Mouse (Mus musculus): ENCODE measurements at regions not wholly inside any gene's neighbourhood (a gene's known extent, or its start where the extent isn't known, plus 50 kb on each side); places are given as distances from the start of the nearest gene placed in this dataset.

DNA sequence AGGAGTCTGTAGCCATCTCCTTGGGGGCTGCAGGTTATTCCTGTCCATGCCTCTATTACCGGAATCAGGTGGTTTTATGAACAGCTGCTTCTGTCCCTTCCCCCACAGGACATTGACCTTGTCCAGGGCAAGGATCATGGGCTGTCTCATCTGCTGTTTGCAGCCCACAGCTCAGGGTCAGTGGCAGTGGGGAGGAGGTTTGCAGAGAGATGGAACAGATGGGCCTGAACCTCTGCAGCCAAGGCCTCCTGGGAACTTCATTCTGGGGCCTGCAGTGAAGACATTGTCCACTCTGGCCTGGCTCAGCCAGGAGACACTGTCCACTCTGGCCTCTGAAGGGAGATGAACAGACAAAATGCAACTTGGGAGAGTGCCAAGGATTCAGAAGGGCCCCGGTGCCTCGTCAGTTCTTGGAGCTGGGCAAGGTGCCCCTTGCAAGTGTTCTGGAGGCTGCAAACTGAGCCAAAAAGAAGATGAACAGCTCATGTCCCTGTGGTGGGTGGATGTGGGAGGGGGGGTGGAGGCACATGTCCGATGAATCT, 109.9 kb upstream of the Sdk2 start:
- no peak overlapping the region for H3K4me2 ChIP-seq (ENCODE audit: low read depth, low read length)
- peaks cover 2% of the 10 kb centered on the region; the same call in 1 of the 2 replicates for H3K4me1 ChIP-seq (ENCODE audit: control insufficient read depth, low read depth, low read length)
- no peak for ATAC-seq (ENCODE audit: low read depth)
- no peaks in the 10 kb centered on the region for H3K9me3 ChIP-seq (replicated peaks; ENCODE audit: control insufficient read depth, low read length)
- no peak overlapping the region for H3K4me3 ChIP-seq (ENCODE audit: low read depth, low read length)
- WGBS (ENCODE audit: insufficient replicate concordance): 48% methylated on average over 4 of the region's 4 CpGs
- H3K9ac ChIP-seq (ENCODE audit: low read depth, low read length): no peak overlapping the region
- no peaks in the 10 kb centered on the region for H3K27me3 ChIP-seq (ENCODE audit: control insufficient read depth, insufficient read depth, low read depth, low read length)
- no peaks in the 10 kb centered on the region for H3K36me3 ChIP-seq (ENCODE audit: control insufficient read depth, insufficient read depth)
- H3K27ac ChIP-seq (ENCODE audit: low read length): no peak overlapping the region

DNA sequence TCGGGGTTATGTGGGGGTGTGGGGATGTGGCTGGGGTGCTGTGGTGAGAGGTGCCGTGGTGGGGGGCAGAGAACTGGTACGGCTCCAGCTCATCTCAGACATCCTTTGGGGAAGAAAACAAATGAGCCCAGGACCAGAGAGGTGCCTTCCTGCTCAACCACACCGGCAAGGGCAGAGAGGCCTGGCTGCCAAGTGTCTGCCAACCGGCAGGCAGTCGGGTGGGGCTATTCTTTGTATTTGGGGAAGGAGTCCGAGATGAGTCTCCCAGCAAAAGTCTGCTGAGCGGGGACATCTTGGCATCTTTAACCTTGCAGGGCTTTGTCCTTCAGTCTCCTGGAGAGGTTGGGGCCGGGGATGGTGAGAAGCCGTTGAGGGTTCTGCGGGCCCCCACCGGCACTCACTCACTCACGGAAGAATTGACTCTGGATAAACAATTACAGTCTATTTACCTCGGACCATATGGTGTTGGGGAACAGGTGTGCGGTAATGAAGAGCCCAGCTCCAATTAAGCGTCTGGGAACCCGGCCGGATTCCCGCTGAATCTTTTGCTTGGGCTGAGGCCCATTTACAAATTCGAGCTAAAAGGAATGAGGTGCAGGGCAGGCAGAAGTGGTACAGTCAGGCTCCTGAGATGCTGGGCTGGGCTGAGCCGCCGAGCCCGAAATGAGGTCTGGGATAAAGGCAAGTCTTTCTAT, 108.7 kb upstream of the Sdk2 start:
- WGBS (ENCODE audit: insufficient replicate concordance): 44% methylated on average over 23 of the region's 23 CpGs
- no peak for ATAC-seq (ENCODE audit: low read depth)
- Histone ChIP-seq H3K27me3 (ENCODE audit: control insufficient read depth, insufficient read depth, low read depth, low read length) (no peaks in the 10 kb centered on the region), H3K27ac (ENCODE audit: low read length) (no peak overlapping the region), H3K4me2 (ENCODE audit: low read depth, low read length) (no peak overlapping the region), H3K36me3 (ENCODE audit: control insufficient read depth, insufficient read depth) (no peaks in the 10 kb centered on the region), H3K4me3 (ENCODE audit: low read depth, low read length) (no peak overlapping the region), H3K9me3 (replicated peaks; ENCODE audit: control insufficient read depth, low read length) (no peaks in the 10 kb centered on the region), H3K9ac (ENCODE audit: low read depth, low read length) (no peak overlapping the region), H3K4me1 (ENCODE audit: control insufficient read depth, low read depth, low read length) (peaks cover 2% of the 10 kb centered on the region; the same call in 1 of the 2 replicates)

DNA sequence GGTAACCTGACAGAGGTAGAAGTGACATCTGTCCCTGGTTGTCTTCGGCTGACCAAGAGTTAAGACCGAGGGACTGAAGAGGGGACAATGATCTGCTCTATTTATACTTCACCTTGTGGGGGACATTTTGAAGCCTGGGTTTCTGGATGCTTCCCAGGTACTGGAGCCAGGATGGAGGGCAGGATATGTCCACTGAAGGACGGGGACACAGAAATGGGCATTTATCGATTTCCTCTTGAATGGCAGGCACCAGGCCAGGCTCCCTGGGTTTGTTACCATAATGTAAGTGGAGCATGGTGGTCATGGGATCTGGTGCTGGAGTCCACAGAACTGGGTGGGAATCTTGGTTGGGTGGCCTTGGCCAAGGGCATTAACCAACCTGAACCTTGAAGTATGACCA, 108.0 kb upstream of the Sdk2 start:
- Histone ChIP-seq H3K9ac (ENCODE audit: low read depth, low read length) (no peak overlapping the region), H3K27ac (ENCODE audit: low read length) (no peak overlapping the region), H3K9me3 (replicated peaks; ENCODE audit: control insufficient read depth, low read length) (no peaks in the 10 kb centered on the region), H3K4me1 (ENCODE audit: control insufficient read depth, low read depth, low read length) (peaks cover 2% of the 10 kb centered on the region; the same call in 1 of the 2 replicates), H3K27me3 (ENCODE audit: control insufficient read depth, insufficient read depth, low read depth, low read length) (no peaks in the 10 kb centered on the region), H3K4me3 (ENCODE audit: low read depth, low read length) (no peak overlapping the region), H3K36me3 (ENCODE audit: control insufficient read depth, insufficient read depth) (no peaks in the 10 kb centered on the region), H3K4me2 (ENCODE audit: low read depth, low read length) (no peak overlapping the region)
- 79% methylated on average over 4 of the region's 4 CpGs for WGBS (ENCODE audit: insufficient replicate concordance)
- ATAC-seq (ENCODE audit: low read depth): no peak

DNA sequence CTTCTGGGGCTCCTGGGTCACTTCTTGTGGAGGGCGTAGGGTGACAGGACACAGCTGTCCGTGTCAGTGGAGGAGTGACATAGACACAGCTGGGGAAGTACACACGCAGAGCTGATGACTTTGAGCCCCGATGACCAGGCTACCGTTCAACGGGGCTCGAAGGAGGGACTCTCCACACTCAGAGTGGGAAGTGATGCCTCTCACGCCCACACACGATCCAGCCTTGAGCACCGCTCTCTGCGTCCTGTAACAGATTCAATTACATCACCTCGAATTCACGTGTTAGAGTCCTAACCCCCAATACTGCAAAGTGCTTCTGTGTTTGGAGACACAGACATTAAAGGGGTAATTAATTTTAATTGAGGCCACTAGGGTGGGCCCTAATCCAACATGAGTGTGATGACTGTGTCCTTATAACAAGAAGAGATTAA, 101.4 kb upstream of the Sdk2 start:
- Histone ChIP-seq H3K36me3 (ENCODE audit: control insufficient read depth, insufficient read depth) (no peaks in the 10 kb centered on the region), H3K4me1 (ENCODE audit: control insufficient read depth, low read depth, low read length) (no peaks in the 10 kb centered on the region), H3K27me3 (ENCODE audit: control insufficient read depth, insufficient read depth, low read depth, low read length) (peaks cover 3% of the 10 kb centered on the region; the same call in 1 of the 2 replicates), H3K4me3 (ENCODE audit: low read depth, low read length) (no peak overlapping the region), H3K4me2 (ENCODE audit: low read depth, low read length) (no peak overlapping the region), H3K9ac (ENCODE audit: low read depth, low read length) (no peak overlapping the region), H3K9me3 (replicated peaks; ENCODE audit: control insufficient read depth, low read length) (no peaks in the 10 kb centered on the region), H3K27ac (ENCODE audit: low read length) (no peak overlapping the region)
- 61% methylated on average over 13 of the region's 13 CpGs for WGBS (ENCODE audit: insufficient replicate concordance)
- ATAC-seq (ENCODE audit: low read depth): no peak

DNA sequence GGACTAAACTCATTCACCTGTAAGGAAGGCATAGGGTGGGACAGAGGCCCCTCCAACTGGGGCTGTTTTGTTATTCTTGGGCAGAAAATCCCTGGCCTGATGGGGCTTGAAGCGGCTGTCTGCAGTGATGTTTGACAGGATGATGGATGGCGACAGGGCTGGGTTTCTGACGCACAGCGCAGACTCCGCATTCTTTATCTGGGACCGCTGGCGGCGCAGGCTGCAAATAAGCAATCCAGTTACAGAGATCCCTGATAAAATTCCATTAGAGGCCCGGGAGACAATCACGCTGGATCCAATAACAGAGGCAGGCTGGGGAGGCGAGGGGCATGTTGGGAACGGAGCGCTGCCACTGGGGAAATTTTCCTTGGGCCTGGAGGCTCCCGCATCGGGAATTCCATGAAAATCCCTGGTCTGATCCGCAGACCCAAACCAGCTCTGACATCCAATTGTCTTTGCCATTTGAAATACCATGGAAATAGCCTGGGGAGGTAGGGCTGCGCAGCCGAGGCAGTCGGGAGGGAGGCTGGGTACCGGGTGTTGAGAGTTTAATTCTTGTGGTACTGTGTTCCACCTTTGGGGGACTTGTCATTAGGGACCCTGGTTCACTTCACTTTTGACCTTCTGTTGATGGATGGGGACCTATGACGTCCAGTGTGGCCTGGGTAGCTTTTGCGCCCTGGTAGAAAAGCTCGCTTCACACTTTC, 99.0 kb upstream of the Sdk2 start:
- WGBS (ENCODE audit: insufficient replicate concordance): 42% methylated on average over 23 of the region's 23 CpGs
- Histone ChIP-seq H3K27me3 (ENCODE audit: control insufficient read depth, insufficient read depth, low read depth, low read length) (peaks cover 3% of the 10 kb centered on the region; the same call in 1 of the 2 replicates), H3K9me3 (replicated peaks; ENCODE audit: control insufficient read depth, low read length) (no peaks in the 10 kb centered on the region), H3K27ac (ENCODE audit: low read length) (no peak overlapping the region), H3K4me3 (ENCODE audit: low read depth, low read length) (no peak overlapping the region), H3K4me2 (ENCODE audit: low read depth, low read length) (no peak overlapping the region), H3K4me1 (ENCODE audit: control insufficient read depth, low read depth, low read length) (no peaks in the 10 kb centered on the region), H3K36me3 (ENCODE audit: control insufficient read depth, insufficient read depth) (no peaks in the 10 kb centered on the region), H3K9ac (ENCODE audit: low read depth, low read length) (no peak overlapping the region)
- ATAC-seq (ENCODE audit: low read depth): no peak

DNA sequence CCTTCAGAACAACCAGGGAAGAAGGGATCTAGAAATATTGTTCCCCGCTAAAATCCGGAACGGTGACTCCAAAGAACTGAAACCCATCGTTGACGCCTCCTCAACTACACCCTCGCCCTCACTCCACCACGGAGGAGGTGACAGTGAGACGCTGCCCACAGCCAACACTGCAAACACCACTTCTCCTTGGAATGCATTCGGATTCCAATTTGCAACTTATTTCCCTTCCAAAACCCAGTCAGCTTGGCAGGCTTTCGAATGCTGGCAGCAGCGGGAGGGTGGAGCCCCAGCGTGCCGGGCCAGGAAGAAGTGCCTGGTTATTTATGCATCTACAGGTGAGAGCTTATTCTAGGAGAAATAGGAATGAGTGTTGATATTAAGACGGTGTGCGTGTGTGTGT, 85.9 kb upstream of the Sdk2 start:
- no peaks in the 10 kb centered on the region for H3K27me3 ChIP-seq (ENCODE audit: control insufficient read depth, insufficient read depth, low read depth, low read length)
- no peaks in the 10 kb centered on the region for H3K4me1 ChIP-seq (ENCODE audit: control insufficient read depth, low read depth, low read length)
- H3K27ac ChIP-seq (ENCODE audit: low read length): no peak overlapping the region
- H3K9ac ChIP-seq (ENCODE audit: low read depth, low read length): no peak overlapping the region
- H3K4me2 ChIP-seq (ENCODE audit: low read depth, low read length): no peak overlapping the region
- 62% methylated on average over 15 of the region's 15 CpGs for WGBS (ENCODE audit: insufficient replicate concordance)
- no peaks in the 10 kb centered on the region for H3K36me3 ChIP-seq (ENCODE audit: control insufficient read depth, insufficient read depth)
- no peak for ATAC-seq (ENCODE audit: low read depth)
- H3K9me3 ChIP-seq (replicated peaks; ENCODE audit: control insufficient read depth, low read length): no peaks in the 10 kb centered on the region
- H3K4me3 ChIP-seq (ENCODE audit: low read depth, low read length): no peak overlapping the region

DNA sequence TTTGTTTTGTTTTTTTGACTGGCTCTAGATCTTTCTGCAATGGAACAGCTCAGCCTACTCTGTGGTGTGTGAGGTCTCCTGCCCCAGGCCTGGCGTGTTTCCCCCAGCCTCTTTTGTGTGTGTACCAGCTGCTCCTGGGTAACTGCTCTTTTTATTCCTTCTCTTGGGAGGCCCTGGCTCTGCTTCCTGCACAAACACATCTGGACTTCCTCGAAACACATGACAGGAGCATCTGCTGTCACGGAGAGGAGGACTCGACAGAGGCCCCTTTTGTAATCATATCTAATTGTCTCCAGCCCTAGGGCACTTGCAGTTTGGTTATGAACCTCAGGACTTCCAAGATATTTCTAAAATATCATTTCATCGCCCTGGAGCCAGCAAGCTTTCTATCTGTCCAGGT, 79.5 kb upstream of the Sdk2 start:
- no peak overlapping the region for H3K9ac ChIP-seq (ENCODE audit: low read depth, low read length)
- no peak overlapping the region for H3K27ac ChIP-seq (ENCODE audit: low read length)
- ATAC-seq (ENCODE audit: low read depth): no peak
- 40% methylated on average over 5 of the region's 5 CpGs for WGBS (ENCODE audit: insufficient replicate concordance)
- H3K4me1 ChIP-seq (ENCODE audit: control insufficient read depth, low read depth, low read length): no peaks in the 10 kb centered on the region
- no peak overlapping the region for H3K4me3 ChIP-seq (ENCODE audit: low read depth, low read length)
- no peaks in the 10 kb centered on the region for H3K9me3 ChIP-seq (replicated peaks; ENCODE audit: control insufficient read depth, low read length)
- H3K27me3 ChIP-seq (ENCODE audit: control insufficient read depth, insufficient read depth, low read depth, low read length): no peaks in the 10 kb centered on the region
- H3K36me3 ChIP-seq (ENCODE audit: control insufficient read depth, insufficient read depth): no peaks in the 10 kb centered on the region
- no peak overlapping the region for H3K4me2 ChIP-seq (ENCODE audit: low read depth, low read length)

DNA sequence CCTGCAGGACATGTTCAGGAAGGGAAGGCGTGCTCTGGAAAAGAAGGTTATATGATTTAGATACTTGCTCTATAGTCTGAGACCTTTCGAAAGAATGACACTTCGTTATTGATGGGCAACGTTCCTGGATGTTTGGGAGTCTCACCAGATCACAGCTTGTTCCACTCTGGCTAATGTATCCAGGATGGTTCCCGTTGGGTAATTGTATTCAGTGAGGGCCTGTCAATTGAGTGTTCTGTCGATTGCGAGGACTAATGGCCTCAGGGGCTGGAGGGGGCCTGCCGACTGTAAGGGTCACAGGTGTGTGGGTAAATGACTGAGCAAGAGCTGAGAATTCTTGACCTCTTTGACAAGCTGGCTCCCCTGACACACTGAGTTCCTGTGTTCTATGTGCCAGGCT, 62.4 kb upstream of the Sdk2 start:
- H3K27me3 ChIP-seq (ENCODE audit: control insufficient read depth, insufficient read depth, low read depth, low read length): no peaks in the 10 kb centered on the region
- WGBS (ENCODE audit: insufficient replicate concordance): 67% methylated on average over 8 of the region's 8 CpGs
- no peak overlapping the region for H3K9ac ChIP-seq (ENCODE audit: low read depth, low read length)
- no peak overlapping the region for H3K4me2 ChIP-seq (ENCODE audit: low read depth, low read length)
- no peak overlapping the region for H3K27ac ChIP-seq (ENCODE audit: low read length)
- no peaks in the 10 kb centered on the region for H3K9me3 ChIP-seq (replicated peaks; ENCODE audit: control insufficient read depth, low read length)
- no peak for ATAC-seq (ENCODE audit: low read depth)
- no peaks in the 10 kb centered on the region for H3K36me3 ChIP-seq (ENCODE audit: control insufficient read depth, insufficient read depth)
- no peak overlapping the region for H3K4me3 ChIP-seq (ENCODE audit: low read depth, low read length)
- no peaks in the 10 kb centered on the region for H3K4me1 ChIP-seq (ENCODE audit: control insufficient read depth, low read depth, low read length)

DNA sequence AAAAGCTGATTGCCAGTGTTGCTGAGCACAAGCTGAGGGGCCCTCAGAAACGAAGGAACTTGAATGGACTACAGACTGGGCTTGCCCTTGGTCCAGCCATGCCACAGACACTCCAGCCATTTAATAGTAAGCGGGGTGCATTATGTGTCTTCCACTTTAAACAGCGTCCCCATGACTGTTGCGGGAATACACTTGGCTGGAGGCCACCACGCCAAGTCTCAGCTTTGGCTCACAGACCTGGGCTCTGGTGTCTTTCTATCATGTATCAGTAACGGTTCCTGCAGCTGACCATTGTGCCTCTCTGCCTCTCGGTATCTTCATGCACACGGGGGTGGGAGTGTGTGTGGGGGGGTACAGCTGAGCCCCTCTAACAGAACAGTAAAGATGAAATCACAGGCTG, 62.0 kb upstream of the Sdk2 start:
- 65% methylated on average over 8 of the region's 8 CpGs for WGBS (ENCODE audit: insufficient replicate concordance)
- Histone ChIP-seq H3K4me1 (ENCODE audit: control insufficient read depth, low read depth, low read length) (no peaks in the 10 kb centered on the region), H3K27me3 (ENCODE audit: control insufficient read depth, insufficient read depth, low read depth, low read length) (no peaks in the 10 kb centered on the region), H3K9me3 (replicated peaks; ENCODE audit: control insufficient read depth, low read length) (no peaks in the 10 kb centered on the region), H3K27ac (ENCODE audit: low read length) (no peak overlapping the region), H3K36me3 (ENCODE audit: control insufficient read depth, insufficient read depth) (no peaks in the 10 kb centered on the region), H3K4me3 (ENCODE audit: low read depth, low read length) (no peak overlapping the region), H3K4me2 (ENCODE audit: low read depth, low read length) (no peak overlapping the region), H3K9ac (ENCODE audit: low read depth, low read length) (no peak overlapping the region)
- ATAC-seq (ENCODE audit: low read depth): no peak

Data from liver, embryonic 16.5 days (tissue).